Mouse (Mus musculus) cortical plate, adult 2 months (tissue): ENCODE data around the gene Kif21a. TPM values are rescaled to one million over a fixed set of nuclear protein-coding genes. Genes with fewer than 3 reads are reported as not detected.

ENCODE experiments used
- H3K27ac ChIP-seq: fragments of 200-500 bp; 2 replicates; pipeline ENCODE4 v1.5.1; 2012; ENCODE audit warnings: low read length, control low read depth, inconsistent platforms; ENCODE audit not compliant: insufficient read depth
- H3K4me1 ChIP-seq: fragments of 200-500 bp; 2 replicates; pipeline ENCODE4 v1.6.1; 2011; ENCODE audit warnings: low read length; ENCODE audit not compliant: control insufficient read depth, insufficient read depth
- H3K4me3 ChIP-seq: fragments of 200-500 bp; 2 replicates; pipeline ENCODE4 v1.5.1; 2011; ENCODE audit warnings: mild to moderate bottlenecking, low read length, control low read depth; ENCODE audit not compliant: insufficient read depth
- CTCF ChIP-seq: fragments of 200-500 bp; IDR thresholded peaks from 2 replicates; pipeline ENCODE4 v1.5.1; 2011; ENCODE audit warnings: mild to moderate bottlenecking, control low read depth, low read length; ENCODE audit not compliant: insufficient read depth; ENCODE audit errors: extremely low read depth
- POLR2A ChIP-seq: fragments of 200-500 bp; IDR thresholded peaks from 2 replicates; pipeline ENCODE4 v1.6.1; 2011; ENCODE audit warnings: mild to moderate bottlenecking, low read length, control low read depth; ENCODE audit not compliant: insufficient read depth; ENCODE audit errors: extremely low read depth
- polyA plus RNA-seq: library from polyadenylated mRNA; depleted of rRNA; stranded (reverse); fragments of >200 nt; gene quantifications from 2 replicates; pipeline ENCODE4 v1.2.3, GENCODE M21; 2012

The Kif21a gene
- polyA plus RNA-seq, 1 experiment = 73.1 TPM

- no peak overlapping the region for H3K27ac ChIP-seq
- peaks cover 2% of the 10 kb centered on the region for H3K4me1 ChIP-seq
- no peak for TF ChIP-seq CTCF
- TF ChIP-seq POLR2A = no peak
- no peak overlapping the region for H3K4me3 ChIP-seq
These were observed 30.9 kb downstream of the Kif21a start for GRCm38 (mm10) chr15:91018861-91019187.

- no peak overlapping the region for H3K4me3 ChIP-seq
- no peak overlapping the region for H3K27ac ChIP-seq
- TF ChIP-seq CTCF = no peak
- no peak for TF ChIP-seq POLR2A
- H3K4me1 ChIP-seq = peaks cover 2% of the 10 kb centered on the region
These were observed 31.4 kb downstream of the Kif21a start for GRCm38 (mm10) chr15:91018161-91018860.

- no peak for TF ChIP-seq POLR2A
- no peak for TF ChIP-seq CTCF
- Histone ChIP-seq H3K27ac (no peak overlapping the region), H3K4me3 (no peak overlapping the region), H3K4me1 (peaks cover 2% of the 10 kb centered on the region)
These were observed 32.2 kb downstream of the Kif21a start for GRCm38 (mm10) chr15:91017261-91018160.

GRCm38 (mm10) chr15:91016366-91016765 is 33.4 kb downstream of the Kif21a start:
- Histone ChIP-seq H3K4me1 (peaks cover 2% of the 10 kb centered on the region), H3K27ac (no peak overlapping the region), H3K4me3 (no peak overlapping the region)
- TF ChIP-seq CTCF = no peak

- H3K4me3 ChIP-seq = no peak overlapping the region
- H3K27ac ChIP-seq = no peak overlapping the region
- TF ChIP-seq CTCF = no peak
- no peak for TF ChIP-seq POLR2A
- no peaks in the 10 kb centered on the region; the same call in none of the 2 replicates for H3K4me1 ChIP-seq
These were observed 36.8 kb downstream of the Kif21a start for GRCm38 (mm10) chr15:91012793-91013580.

GRCm38 (mm10) chr15:91010218-91010617 is 39.5 kb downstream of the Kif21a start:
- Histone ChIP-seq H3K4me1 (no peaks in the 10 kb centered on the region), H3K4me3 (no peak overlapping the region), H3K27ac (no peak overlapping the region)
- no peak for TF ChIP-seq POLR2A

GRCm38 (mm10) chr15:91007123-91007830 is 42.5 kb downstream of the Kif21a start:
- no peak for TF ChIP-seq POLR2A
- TF ChIP-seq CTCF = no peak
- Histone ChIP-seq H3K27ac (no peak overlapping the region), H3K4me3 (no peak overlapping the region), H3K4me1 (peaks cover 3% of the 10 kb centered on the region; the same call in 1 of the 2 replicates)

- Histone ChIP-seq H3K4me3 (no peak overlapping the region), H3K27ac (no peak overlapping the region), H3K4me1 (peaks cover 5% of the 10 kb centered on the region; the same call in 1 of the 2 replicates)
- TF ChIP-seq CTCF (no peak), POLR2A (no peak)
These were observed 45.0 kb downstream of the Kif21a start for GRCm38 (mm10) chr15:91004726-91005125.

GRCm38 (mm10) chr15:91001037-91001616 is 48.6 kb downstream of the Kif21a start:
- Histone ChIP-seq H3K27ac (no peak overlapping the region), H3K4me1 (peaks cover 6% of the 10 kb centered on the region; the same call in 1 of the 2 replicates), H3K4me3 (no peak overlapping the region)
- TF ChIP-seq CTCF (no peak), POLR2A (no peak)
